In the genomic region with DNA sequence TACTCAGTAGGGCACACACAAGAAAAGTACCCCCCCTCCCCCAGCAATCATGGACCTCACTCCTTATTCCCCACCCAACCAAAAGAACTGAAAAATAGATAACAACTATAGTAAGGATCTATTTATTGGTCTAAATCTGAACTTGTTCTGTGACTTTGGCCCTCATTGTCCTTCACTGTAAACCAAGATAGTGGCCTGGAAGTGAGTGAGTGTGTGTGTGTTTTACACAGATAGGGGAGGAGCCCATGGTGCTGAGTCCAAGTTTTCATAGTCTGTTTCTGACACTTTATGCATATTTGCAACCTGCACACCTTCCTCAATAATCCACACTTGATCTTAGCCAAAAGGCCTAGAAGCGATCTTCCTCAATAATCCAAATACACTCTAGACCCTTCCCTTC, we compare ENCODE assay signal across 8 mouse cellular contexts. TPM values are rescaled to one million over a fixed set of nuclear protein-coding genes. Genes with fewer than 3 reads are reported as not detected.
DNase-seq lines count a peak whose midpoint lies in the region; ATAC-seq and TF ChIP-seq lines count a peak whose summit lies in the region.

No protein-coding gene starts in this region.

- peak overlapping the region; percentile 55 for H3K27ac ChIP-seq in heart, embryonic 12.5 days (ENCODE audit: poor library complexity, severe bottlenecking)
- H3K27ac ChIP-seq in ES-E14 (ENCODE audit: insufficient read depth, low read depth, low read length, poor library complexity, severe bottlenecking) (peak overlapping the region; percentile 7; the same call in 1 of the 2 replicates), macrophage (peak overlapping the region; percentile 97)
- H3K27ac ChIP-seq in forebrain, embryonic 16.5 days (ENCODE audit: low read length): peak overlapping the region; percentile 45; the same call in 1 of the 2 replicates

- no peaks in the 10 kb centered on the region for H3K36me3 ChIP-seq in heart, embryonic 12.5 days
- H3K36me3 ChIP-seq in ES-E14 (ENCODE audit: control insufficient read depth, insufficient read depth, low read length, poor library complexity, severe bottlenecking): peaks cover 5% of the 10 kb centered on the region; the same call in 1 of the 2 replicates
- no peaks in the 10 kb centered on the region for H3K36me3 ChIP-seq in forebrain, embryonic 16.5 days (ENCODE audit: control insufficient read depth, insufficient read depth)
- H3K36me3 ChIP-seq in macrophage (ENCODE audit: inconsistent target): no peaks in the 10 kb centered on the region

- peak overlapping the region; percentile 79 for H3K4me2 ChIP-seq in heart, embryonic 12.5 days
- H3K4me2 ChIP-seq in forebrain, embryonic 16.5 days (ENCODE audit: low read length): peak overlapping the region; percentile 73

- H3K4me1 ChIP-seq in heart, embryonic 12.5 days (replicated peaks): peaks cover 45% of the 10 kb centered on the region
- H3K4me1 ChIP-seq in ES-E14 (ENCODE audit: control insufficient read depth in 2 of 2, insufficient read depth in 2 of 2, low read length in 2 of 2, poor library complexity in 1 of 2): peaks cover 9 to 26% of the 10 kb centered on the region in 2 experiments
- H3K4me1 ChIP-seq in forebrain, embryonic 16.5 days (replicated peaks; ENCODE audit: control insufficient read depth, insufficient read depth, low read length): peaks cover 13% of the 10 kb centered on the region

- in situ Hi-C loops in ES-E14 (cut with MboI; ENCODE audit: low sequenced_read_pairs in 2 of 2, unreplicated experiment in 2 of 2): no loop called here

- DNase-seq in heart, postnatal 4 days: no peak
- DNase-seq in ES-E14 (ENCODE audit: low read depth, low spot score): no peak
- no peak for DNase-seq in frontal cortex, postnatal 36 days (ENCODE audit: low spot score in 2 of 2)
- no peak for DNase-seq in cerebellum, postnatal 36 days
- DNase-seq in kidney, adult 9 months: no peak

- H3K9ac ChIP-seq in heart, embryonic 12.5 days: peak overlapping the region; percentile 86
- H3K9ac ChIP-seq in ES-E14 (ENCODE audit: insufficient read depth, low read depth, low read length, poor library complexity, severe bottlenecking): no peak overlapping the region; the same call in 1 of the 2 replicates
- H3K9ac ChIP-seq in forebrain, embryonic 16.5 days (replicated peaks; ENCODE audit: low read depth, low read length): peak overlapping the region; percentile 74

- 2% methylated on average over 1 of the region's 1 CpGs for WGBS in heart, embryonic 12.5 days
- WGBS in forebrain, embryonic 16.5 days: 8% methylated on average over 1 of the region's 1 CpGs
- WGBS in macrophage (ENCODE audit: missing documents): 44% methylated on average over 1 of the region's 1 CpGs

- no peaks in the 10 kb centered on the region for H3K9me3 ChIP-seq in heart, embryonic 12.5 days (replicated peaks)
- no peaks in the 10 kb centered on the region for H3K9me3 ChIP-seq in ES-E14 (ENCODE audit: control insufficient read depth, insufficient read depth, low read depth, low read length)
- no peaks in the 10 kb centered on the region for H3K9me3 ChIP-seq in forebrain, embryonic 16.5 days (ENCODE audit: control insufficient read depth, low read length)

- no peak; the same call in 1 of the 2 replicates for ATAC-seq in heart, embryonic 12.5 days (ENCODE audit: insufficient number of reproducible peaks, low FRiP score)
- ATAC-seq in forebrain, embryonic 16.5 days: peak; percentile 35

- no peaks in the 10 kb centered on the region for H3K27me3 ChIP-seq in heart, embryonic 12.5 days (replicated peaks)
- no peaks in the 10 kb centered on the region for H3K27me3 ChIP-seq in forebrain, embryonic 16.5 days (replicated peaks; ENCODE audit: control insufficient read depth, insufficient read depth, low read length)

- peak overlapping the region; percentile 78 for H3K4me3 ChIP-seq in heart, embryonic 12.5 days
- H3K4me3 ChIP-seq in ES-E14 (ENCODE audit: insufficient read depth in 1 of 2, low read depth in 1 of 2, low read length in 2 of 2, poor library complexity in 1 of 2, severe bottlenecking in 1 of 2) (peak overlapping the region; percentile 90 to 94; a peak in 3 of 4 replicates), macrophage (ENCODE audit: inconsistent target) (peak overlapping the region; percentile 13; the same call in 1 of the 2 replicates)
- peak overlapping the region; percentile 74 for H3K4me3 ChIP-seq in forebrain, embryonic 16.5 days (replicated peaks; ENCODE audit: low read length)

- peaks cover 40% of the 10 kb centered on the region for H3K79me2 ChIP-seq in macrophage (ENCODE audit: inconsistent target)

TF ChIP-seq in ES-E14, 5 proteins besides CTCF, POLR2A, EP300 and RAD21:
- TF ChIP-seq ZC3H11A (IDR thresholded peaks at IDR 0.05; ENCODE audit: borderline replicate concordance, low read depth, low read length) (no peak), CHD2 (IDR thresholded peaks at IDR 0.05; ENCODE audit: low read depth, low read length) (no peak), ZNF384 (IDR thresholded peaks at IDR 0.05; ENCODE audit: low read depth, low read length) (no peak), MAFK (IDR thresholded peaks at IDR 0.05; ENCODE audit: insufficient read depth, low read depth, low read length) (no peak), HCFC1 (IDR thresholded peaks at IDR 0.05; ENCODE audit: borderline replicate concordance, insufficient read depth, low read length) (no peak)

RNA-seq across cellular contexts. Expression of gene Cluh, which starts 0.6 kb away (rescaled TPM):
- polyA plus RNA-seq in heart, embryonic 12.5 days (2016; fragmentation: Nextera tagmentation; extraction: Ambion mirVana): 70.0 and 71.3 TPM in 2 replicates
- total RNA-seq in heart, postnatal 4 days (2021): 100 to 1,000 TPM; 220 to 229 TPM
- total RNA-seq in ES-E14 (2012; rRNA removed): 73.5 and 92.9 TPM in 2 replicates
- 13.7 and 15.2 TPM in 2 replicates for polyA plus RNA-seq in forebrain, embryonic 16.5 days (2015; fragmentation: Nextera tagmentation; extraction: Ambion mirVana)
- 100 to 1,000 TPM in 2 of 26 experiments, 10 to 100 TPM in 24; 15.5 to 109 (median 53.9) TPM for total RNA-seq in macrophage (2018; cell fraction: chromatin; rRNA removed)
- 10 to 100 TPM; 17.7 to 36.8 (median 27.9) TPM for total RNA-seq in macrophage (2018; cell fraction: cytosol; rRNA removed)
- 10 to 100 TPM; 17.6 to 92.7 (median 33.5) TPM for total RNA-seq in macrophage (2018; cell fraction: nucleus; rRNA removed)
- 22.2 to 42.3 TPM (median 23.6 TPM) in 3 replicates for polyA plus RNA-seq in macrophage (2018)

RNA-seq across cellular contexts. Expression of gene Ccdc92b, which starts 29.3 kb away (rescaled TPM):
- 3.5 and 4.0 TPM in 2 replicates for polyA plus RNA-seq in heart, embryonic 12.5 days (2016; fragmentation: Nextera tagmentation; extraction: Ambion mirVana)
- total RNA-seq in heart, postnatal 4 days (2021): under 1 TPM; 0.60 to 0.72 TPM
- 1.8 and 3.3 TPM in 2 replicates for total RNA-seq in ES-E14 (2012; rRNA removed)
- 3.1 and 3.4 TPM in 2 replicates for polyA plus RNA-seq in forebrain, embryonic 16.5 days (2015; fragmentation: Nextera tagmentation; extraction: Ambion mirVana)
- 1 to 10 TPM in 4 of 26 experiments, under 1 TPM in 7, not detected in 15; 0.16 to 2.1 (median 0.87) TPM for total RNA-seq in macrophage (2018; cell fraction: chromatin; rRNA removed)
- total RNA-seq in macrophage (2018; cell fraction: cytosol; rRNA removed): under 1 TPM in 25 of 26 experiments, not detected in 1; 0.03 to 0.24 (median 0.06) TPM
- total RNA-seq in macrophage (2018; cell fraction: nucleus; rRNA removed): 1 to 10 TPM in 2 of 26 experiments, under 1 TPM in 12, not detected in 12; 0.11 to 2.4 (median 0.45) TPM
- polyA plus RNA-seq in macrophage (2018): 0.13 to 0.20 TPM in 2 of 3 replicates, not detected in the other

RNA-seq across cellular contexts. Expression of gene Rap1gap2, which starts 38.0 kb away (rescaled TPM):
- polyA plus RNA-seq in heart, embryonic 12.5 days (2016; fragmentation: Nextera tagmentation; extraction: Ambion mirVana): 9.1 and 9.3 TPM in 2 replicates
- 10 to 100 TPM; 47.8 to 53.8 TPM for total RNA-seq in heart, postnatal 4 days (2021)
- 2.0 and 2.7 TPM in 2 replicates for total RNA-seq in ES-E14 (2012; rRNA removed)
- 10.7 and 12.9 TPM in 2 replicates for polyA plus RNA-seq in forebrain, embryonic 16.5 days (2015; fragmentation: Nextera tagmentation; extraction: Ambion mirVana)
- 1 to 10 TPM in 15 of 26 experiments, under 1 TPM in 11; 0.12 to 3.0 (median 1.2) TPM for total RNA-seq in macrophage (2018; cell fraction: chromatin; rRNA removed)
- 1 to 10 TPM in 5 of 26 experiments, under 1 TPM in 21; 0.31 to 1.5 (median 0.73) TPM for total RNA-seq in macrophage (2018; cell fraction: cytosol; rRNA removed)
- total RNA-seq in macrophage (2018; cell fraction: nucleus; rRNA removed): 1 to 10 TPM in 14 of 26 experiments, under 1 TPM in 12; 0.40 to 2.4 (median 1.1) TPM
- polyA plus RNA-seq in macrophage (2018): 0.27 to 0.59 TPM (median 0.37 TPM) in 3 replicates

Comparison
In these comparisons a context has a peak if more than half of its experiments do, and no peak if none do; other contexts are left out.
1. H3K27ac ChIP-seq: peak in every context shown above with its lines; median percentile 97 in macrophage; 55 in heart, embryonic 12.5 days; 45 in forebrain, embryonic 16.5 days; 7 in ES-E14.
2. H3K4me3 ChIP-seq: peak in every context shown above with its lines; median percentile 92 in ES-E14; 78 in heart, embryonic 12.5 days; 74 in forebrain, embryonic 16.5 days; 13 in macrophage.